Mouse (Mus musculus) heart, postnatal 14 days (tissue): ENCODE data around the gene Cyth4. TPM values are rescaled to one million over a fixed set of nuclear protein-coding genes. Genes with fewer than 3 reads are reported as not detected.
A peak's percentile ranks its signal among the peaks of the same experiment; 100 is the strongest.

Experiments used
- DNase-seq, 2 experiments: peaks; one replicate each; pipeline ENCODE4 v3.0.0; 2021 to 2022
- intact Hi-C: fragments of 180-260 bp; cut with DNase I; formaldehyde crosslinking; loops from one replicate; pipeline ENCODE4 v1.15.1; 2025
- long read RNA-seq, 2 experiments: library from polyadenylated mRNA; stranded (forward); transcript quantifications; one replicate each; pipeline ENCODE4 v2.0.0; 2021
- total RNA-seq, 2 experiments: library from RNA; stranded (reverse); gene quantifications; 2 replicates each; pipeline ENCODE4 v1.2.3; 2021

Gene Cyth4
- total RNA-seq, result 1 to 10 TPM; 5.7 to 8.8 TPM
- long read RNA-seq, experiment 1, partial matches to known transcripts, result 1 of 3 reads
- long read RNA-seq, experiment 1, other reads (novel, unspliced or antisense), result 1 of 3 reads
- long read RNA-seq, experiment 2, partial matches to known transcripts, result 0 of 2 reads
- long read RNA-seq, experiment 2, other reads (novel, unspliced or antisense), result 0 of 2 reads

DNA sequence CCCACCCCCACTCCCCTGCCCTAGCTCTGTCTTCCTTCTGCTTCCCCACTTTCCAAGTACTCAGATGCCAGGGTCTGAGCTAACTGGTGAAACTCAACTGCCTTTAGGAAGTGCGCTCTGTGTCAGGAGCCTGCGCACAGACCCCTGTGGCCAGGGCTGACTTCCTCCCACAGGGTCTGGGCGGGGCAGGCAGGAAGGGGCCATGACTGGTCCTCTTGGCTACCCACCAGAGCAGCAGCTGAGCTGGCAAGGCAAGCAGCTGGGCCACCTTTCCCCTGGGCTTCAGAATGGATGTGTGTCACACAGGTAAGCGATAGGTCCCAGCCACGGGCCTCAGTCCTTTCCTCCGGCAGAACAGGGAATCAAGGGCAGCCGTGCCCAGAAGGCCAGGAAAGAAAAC is at the start of gene Cyth4:
TSS of gene Cyth4 (plus strand) at position 134 of the 400 bp plus-strand sequence.
- intact Hi-C loops, result no loop called here
- DNase-seq, result peak; percentile 58

DNA sequence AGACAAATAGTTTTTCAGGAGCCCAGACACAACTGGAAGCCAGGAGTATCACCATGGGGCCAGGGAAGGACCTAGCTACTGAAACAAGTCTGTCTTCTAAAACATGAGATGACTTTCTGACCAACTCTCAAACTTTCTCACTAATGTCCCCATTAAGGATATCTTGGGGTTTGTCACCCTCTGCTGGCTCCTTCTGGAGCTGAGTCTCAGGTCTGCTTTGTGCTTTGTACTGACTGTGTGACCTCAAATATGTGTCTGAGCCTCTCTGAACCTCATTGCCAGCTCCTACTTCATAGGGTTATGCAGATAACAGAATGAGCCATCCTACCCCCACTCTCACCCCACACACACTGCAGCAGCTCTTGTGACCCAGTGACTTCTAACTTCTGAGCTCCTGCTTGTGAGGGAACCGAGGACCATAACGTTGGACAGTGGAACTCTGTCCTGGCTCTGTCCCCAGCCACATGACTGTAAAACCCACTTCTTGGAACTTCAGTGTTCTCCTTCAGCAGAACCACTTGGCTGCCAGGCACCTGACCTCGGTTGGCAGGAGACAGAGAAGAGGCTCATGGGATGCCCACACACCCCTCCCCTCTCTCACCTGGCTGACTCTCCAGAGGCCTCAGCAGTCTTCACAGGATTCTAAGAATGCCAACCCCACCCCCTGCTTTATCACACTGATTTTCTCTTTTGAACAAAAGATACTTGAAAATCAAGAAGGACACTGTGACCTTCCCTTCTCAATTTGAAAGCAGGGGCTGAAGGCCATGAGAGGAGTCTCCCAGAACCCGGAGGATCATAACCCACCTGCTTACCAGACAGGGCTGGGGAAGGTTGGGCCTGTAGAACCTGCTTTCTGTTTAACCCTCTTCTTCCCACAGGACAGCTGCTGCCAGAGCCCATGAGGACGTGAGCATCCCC is 49.2 kb upstream of the Cyth4 start:
- DNase-seq, result peak; percentile 39 to 49
- intact Hi-C loops, result no loop called here

- intact Hi-C loops, result no loop called here
- no peak for DNase-seq
Measured at GRCm38 (mm10) chr15:78548336-78548665, 48.5 kb upstream of the Cyth4 start.

GRCm38 (mm10) chr15:78548711-78549110 is 48.1 kb upstream of the Cyth4 start:
- intact Hi-C loops, result no loop called here
- no peak for DNase-seq

- intact Hi-C loops, result no loop called here
Measured at GRCm38 (mm10) chr15:78549189-78549734, 47.6 kb upstream of the Cyth4 start.

GRCm38 (mm10) chr15:78554545-78555313 is 42.1 kb upstream of the Cyth4 start:
- intact Hi-C loops, result no loop called here
- no peak for DNase-seq

More at GRCm38 (mm10) chr15:78549189-78549734, 47.6 kb upstream of the Cyth4 start:
- DNase-seq, result no peak

DNA sequence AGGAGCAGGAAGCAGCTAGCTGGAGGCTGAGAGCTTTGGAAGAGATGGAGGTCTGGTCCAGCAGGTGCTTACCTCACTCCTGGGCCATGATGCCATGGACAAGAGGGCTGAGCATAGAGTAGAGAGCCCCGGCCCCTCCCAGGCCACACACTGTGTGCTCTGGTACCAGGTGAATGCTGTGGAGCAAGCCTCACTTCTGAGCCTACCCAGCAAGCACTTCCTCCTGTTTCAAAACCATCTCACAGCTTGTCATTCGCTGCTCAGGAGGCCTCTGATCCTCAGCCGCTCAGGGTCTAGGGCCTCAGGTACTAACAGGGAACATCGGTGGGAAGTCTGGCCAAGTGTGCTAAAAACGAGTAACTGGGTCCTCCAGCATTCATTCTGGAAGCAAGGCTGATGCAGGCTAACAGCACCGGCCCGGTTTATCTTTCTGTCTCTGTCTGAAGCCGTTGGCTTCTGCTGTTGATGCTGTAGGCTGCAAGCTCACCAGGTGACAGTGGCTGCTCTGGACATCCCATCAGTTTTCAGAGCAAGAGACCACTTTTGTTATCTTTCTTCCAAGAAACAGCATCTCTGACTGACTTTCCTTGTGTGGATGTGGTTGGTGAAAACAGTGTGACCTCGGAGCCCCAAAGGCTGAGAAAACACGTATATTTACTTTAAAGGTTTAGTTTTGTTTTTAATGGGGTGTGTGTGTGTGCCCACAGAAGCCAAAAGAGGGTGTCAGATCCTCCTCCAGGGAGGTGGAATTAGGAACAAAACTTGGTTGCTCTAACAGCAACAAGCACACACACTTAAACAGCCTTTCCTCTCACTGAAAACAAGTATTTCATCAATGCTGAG is 38.9 kb upstream of the Cyth4 start:
- no peak for DNase-seq
- intact Hi-C loops, result no loop called here

GRCm38 (mm10) chr15:78559141-78559979 is 37.5 kb upstream of the Cyth4 start:
- intact Hi-C loops, result no loop called here
- DNase-seq, result no peak

GRCm38 (mm10) chr15:78563344-78563743 is 33.5 kb upstream of the Cyth4 start:
- intact Hi-C loops, result no loop called here
- DNase-seq, result no peak

GRCm38 (mm10) chr15:78563937-78564336 is 32.9 kb upstream of the Cyth4 start:
- DNase-seq, result no peak
- intact Hi-C loops, result no loop called here

DNA sequence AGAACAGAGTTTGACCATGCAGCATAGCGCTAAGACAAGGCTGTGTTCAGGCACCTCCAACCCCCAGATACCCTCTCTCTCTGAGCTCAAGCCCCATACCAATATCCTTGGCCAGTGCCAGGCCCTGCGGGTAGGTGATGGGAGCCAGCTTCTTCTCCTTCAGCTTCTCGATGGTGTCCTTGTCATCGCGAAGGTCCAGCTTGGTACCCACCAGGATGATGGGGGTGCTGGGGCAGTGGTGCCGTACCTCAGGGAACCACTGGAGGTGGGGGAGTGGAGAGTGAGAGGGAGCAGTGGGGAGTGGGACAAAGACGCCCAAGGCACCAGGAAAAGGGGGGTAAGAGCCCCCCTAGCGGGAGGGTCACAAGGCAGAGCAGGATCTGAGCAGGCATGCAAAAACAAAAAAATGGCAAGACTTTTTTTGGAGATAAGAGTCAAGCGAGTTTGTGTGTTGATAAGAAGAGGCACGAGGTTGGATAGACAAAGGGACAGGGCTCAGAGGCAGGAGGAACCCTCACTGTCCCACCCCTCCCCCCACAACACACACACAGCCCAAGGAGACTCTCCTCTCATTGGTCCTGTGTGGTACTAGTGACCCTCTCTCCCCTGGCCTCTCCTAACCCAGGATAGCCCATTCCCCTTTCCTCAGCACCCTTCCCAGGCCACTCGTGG is 31.9 kb upstream of the Cyth4 start:
- intact Hi-C loops, result no loop called here
- no peak for DNase-seq

GRCm38 (mm10) chr15:78567608-78568120 is 29.2 kb upstream of the Cyth4 start:
- intact Hi-C loops, result no loop called here

GRCm38 (mm10) chr15:78570170-78570569 is 26.7 kb upstream of the Cyth4 start:
- intact Hi-C loops, result no loop called here
- no peak for DNase-seq

More at GRCm38 (mm10) chr15:78567608-78568120, 29.2 kb upstream of the Cyth4 start:
- DNase-seq, result no peak

DNA sequence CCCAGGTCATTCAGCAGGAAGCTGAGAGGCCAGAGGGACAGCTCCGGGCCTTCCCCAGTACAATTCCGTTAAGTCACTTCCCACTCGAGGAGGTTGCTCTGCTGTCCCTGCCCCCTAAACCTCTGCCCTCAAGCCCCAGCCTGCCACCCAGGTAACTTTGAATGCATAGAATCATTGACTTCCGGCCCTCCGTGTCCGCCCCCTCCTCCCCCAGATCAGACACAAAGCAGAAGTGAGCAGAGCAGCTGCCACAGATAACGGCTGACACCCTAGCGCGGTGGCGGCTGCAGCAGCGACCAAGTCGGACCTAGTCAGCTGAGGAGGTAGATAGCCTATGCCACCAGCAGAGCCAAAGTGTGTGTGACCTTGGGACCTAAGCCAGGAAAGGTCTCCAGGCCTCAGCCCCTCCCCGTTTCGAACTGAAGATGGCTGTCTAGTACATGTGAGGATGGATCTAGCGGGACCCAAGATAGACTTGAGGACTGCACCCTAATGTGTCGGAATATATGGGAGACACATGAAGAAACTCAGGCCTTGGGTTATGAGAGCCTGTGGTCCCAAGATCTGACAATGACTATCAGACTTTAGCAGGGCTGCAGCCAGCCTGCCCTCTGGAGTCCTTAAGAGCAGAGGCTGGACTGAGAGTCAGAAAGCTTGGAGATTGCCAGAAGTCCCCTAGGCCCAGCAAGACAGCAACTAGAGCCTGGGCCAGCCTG is 25.1 kb upstream of the Cyth4 start:
- peak in 1 of 2 experiments; percentile 20 for DNase-seq
- intact Hi-C loops, result no loop called here

- intact Hi-C loops, result no loop called here
Measured at GRCm38 (mm10) chr15:78572270-78572600, 24.6 kb upstream of the Cyth4 start.

DNA sequence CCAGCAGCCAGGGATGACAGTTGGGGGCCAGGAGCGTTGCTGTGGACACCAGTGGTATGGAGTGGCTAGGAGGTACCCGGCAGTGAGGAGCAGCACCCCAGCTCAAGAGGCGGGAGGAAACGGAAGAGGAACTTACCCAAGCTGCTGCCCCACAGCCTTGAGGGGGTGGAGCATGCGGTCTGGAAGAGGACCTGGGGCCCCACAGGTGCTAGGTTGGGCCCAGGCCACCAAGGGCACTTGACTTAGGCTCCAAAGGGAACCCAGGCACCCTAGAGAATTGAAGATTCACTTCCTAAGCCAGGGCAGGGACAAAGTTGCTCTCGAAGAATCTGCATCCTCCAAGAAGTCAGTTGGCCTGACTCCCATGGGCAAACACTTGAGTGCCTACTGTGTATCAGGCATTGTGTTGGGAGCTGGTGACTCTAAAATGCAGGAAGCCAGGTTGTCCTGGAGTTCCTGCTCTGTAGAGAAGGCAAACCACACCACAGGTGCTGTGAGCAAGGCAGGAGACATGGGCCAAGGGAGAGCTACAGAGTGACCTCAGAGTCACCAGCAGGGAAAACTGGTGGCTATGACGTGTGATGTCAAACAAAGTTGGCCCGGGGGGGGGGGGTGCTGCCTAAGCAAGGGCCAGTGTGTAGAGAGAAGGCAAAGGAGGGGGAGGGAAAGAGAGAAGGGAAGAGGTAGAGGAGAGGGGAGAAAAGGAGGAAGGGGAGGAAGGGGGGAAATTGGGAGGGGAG is 24.0 kb upstream of the Cyth4 start, which contains the start of gene Rac2:
TSS of gene Rac2 (minus strand) at position 126 of the 740 bp plus-strand sequence.
- intact Hi-C loops, result no loop called here
- no peak for DNase-seq

More at GRCm38 (mm10) chr15:78572270-78572600, 24.6 kb upstream of the Cyth4 start:
- DNase-seq, result no peak

DNA sequence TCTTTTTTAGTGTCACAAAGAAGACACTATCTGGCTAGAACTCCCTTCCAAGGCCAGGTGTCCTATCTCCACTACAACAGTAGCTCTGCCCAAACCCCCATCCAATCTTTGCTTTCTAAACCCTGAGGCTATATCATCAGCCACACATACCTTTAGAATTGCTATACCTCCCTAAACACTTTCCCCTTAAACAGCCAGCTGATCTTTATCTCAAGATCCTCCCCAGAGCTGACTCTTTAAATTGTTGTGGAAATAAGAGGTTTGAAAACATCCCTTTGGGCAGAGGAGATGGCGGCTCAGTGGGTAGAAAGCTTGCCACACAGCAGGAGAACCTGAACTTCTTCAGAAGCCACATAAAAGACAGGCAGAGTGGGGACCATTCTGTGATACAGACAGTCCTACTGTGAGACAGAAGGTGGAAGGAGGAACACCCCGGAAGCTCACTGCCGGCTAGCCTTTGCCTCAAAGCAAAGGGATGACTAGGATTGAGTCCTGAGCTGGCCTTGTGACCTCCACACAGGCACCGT is 20.5 kb upstream of the Cyth4 start:
- intact Hi-C loops, result no loop called here
- no peak for DNase-seq
